Mouse (Mus musculus) mesoderm, embryonic 11.5 days (tissue): ENCODE data around the gene Tbc1d22a.

Source experiments
- DNase-seq: peaks from one replicate; pipeline ENCODE4 v3.0.0-alpha.2; 2012; ENCODE audit warnings: low read depth, low spot score

The Tbc1d22a gene

GRCm38 (mm10) chr15:86385436-86385835 lies 171.2 kb downstream of the Tbc1d22a start:
- DNase-seq: no peak

GRCm38 (mm10) chr15:86386325-86386724 lies 172.1 kb downstream of the Tbc1d22a start:
- DNase-seq: no peak

- no peak for DNase-seq
These were observed 174.3 kb downstream of the Tbc1d22a start for GRCm38 (mm10) chr15:86388597-86388996.

GRCm38 (mm10) chr15:86404866-86405265 lies 190.6 kb downstream of the Tbc1d22a start:
- DNase-seq: no peak

- DNase-seq: peak; percentile 54
These were observed 191.3 kb downstream of the Tbc1d22a start for GRCm38 (mm10) chr15:86405527-86405926.

- no peak for DNase-seq
These were observed 195.1 kb downstream of the Tbc1d22a start for GRCm38 (mm10) chr15:86409352-86409751.

- DNase-seq: no peak
These were observed 197.3 kb downstream of the Tbc1d22a start for GRCm38 (mm10) chr15:86411532-86412080.

- DNase-seq: no peak
These were observed 201.7 kb downstream of the Tbc1d22a start for GRCm38 (mm10) chr15:86415951-86416350.

- no peak for DNase-seq
These were observed 204.2 kb downstream of the Tbc1d22a start for GRCm38 (mm10) chr15:86418436-86418835.

GRCm38 (mm10) chr15:86419620-86420019 lies 205.4 kb downstream of the Tbc1d22a start:
- no peak for DNase-seq

GRCm38 (mm10) chr15:86422858-86423257 lies 208.6 kb downstream of the Tbc1d22a start:
- no peak for DNase-seq

GRCm38 (mm10) chr15:86423884-86424283 lies 209.6 kb downstream of the Tbc1d22a start:
- no peak for DNase-seq

GRCm38 (mm10) chr15:86424971-86425370 lies 210.7 kb downstream of the Tbc1d22a start:
- DNase-seq: no peak

- DNase-seq: no peak
These were observed 212.2 kb downstream of the Tbc1d22a start for GRCm38 (mm10) chr15:86426364-86427000.

GRCm38 (mm10) chr15:86427439-86427838 lies 213.2 kb downstream of the Tbc1d22a start:
- DNase-seq: no peak

GRCm38 (mm10) chr15:86428496-86428895 lies 214.2 kb downstream of the Tbc1d22a start:
- DNase-seq: no peak

- DNase-seq: no peak
These were observed 215.6 kb downstream of the Tbc1d22a start for GRCm38 (mm10) chr15:86429766-86430335.

GRCm38 (mm10) chr15:86431539-86432080 lies 217.4 kb downstream of the Tbc1d22a start:
- DNase-seq: no peak

- no peak for DNase-seq
These were observed 218.5 kb downstream of the Tbc1d22a start for GRCm38 (mm10) chr15:86432791-86433190.

- DNase-seq: no peak
These were observed 219.1 kb downstream of the Tbc1d22a start for GRCm38 (mm10) chr15:86433378-86433777.

- DNase-seq: no peak
These were observed 220.0 kb downstream of the Tbc1d22a start for GRCm38 (mm10) chr15:86434241-86434640.

GRCm38 (mm10) chr15:86437346-86437745 lies 223.1 kb downstream of the Tbc1d22a start:
- no peak for DNase-seq
